Mouse (Mus musculus): Measurements from ENCODE around the gene Ccdc30. TPM values are rescaled to one million over a fixed set of nuclear protein-coding genes. Genes with fewer than 3 reads are reported as not detected.
A peak's percentile ranks its signal among the peaks of the same experiment; 100 is the strongest.
"Not testable (repeated sequence)": the region's sequence is repeated elsewhere in the genome, so short reads cannot be mapped to it uniquely, and the experiment has no call there.

Gene Ccdc30
- total RNA-seq, 2 experiments from 2014 or later, result 0.59 TPM; not detected in 1

DNA sequence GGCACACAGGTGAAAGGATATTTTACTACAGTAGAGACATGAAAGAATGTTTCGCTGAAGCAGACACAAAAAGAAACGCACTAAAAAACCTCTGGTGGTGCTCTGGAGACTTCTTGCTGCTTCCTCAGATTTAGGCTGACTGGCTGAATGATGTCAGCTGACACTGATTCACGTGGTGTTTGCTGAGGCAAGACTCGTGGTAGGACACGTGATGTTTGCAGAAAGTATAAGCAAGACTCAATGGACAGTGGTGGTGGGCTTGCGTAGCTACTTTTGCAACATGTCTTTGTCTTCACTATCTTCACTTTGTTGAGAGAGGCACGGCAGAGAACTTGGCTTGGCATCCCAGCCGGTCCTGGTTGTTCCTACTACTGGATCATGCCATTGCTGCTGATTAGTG is 112.0 kb downstream of the Ccdc30 start:
- no peak for DNase-seq

GRCm38 (mm10) chr4:119301777-119302176 is 113.5 kb downstream of the Ccdc30 start:
- no peak for DNase-seq

GRCm38 (mm10) chr4:119300761-119301160 is 114.6 kb downstream of the Ccdc30 start:
- DNase-seq, result no peak

DNA sequence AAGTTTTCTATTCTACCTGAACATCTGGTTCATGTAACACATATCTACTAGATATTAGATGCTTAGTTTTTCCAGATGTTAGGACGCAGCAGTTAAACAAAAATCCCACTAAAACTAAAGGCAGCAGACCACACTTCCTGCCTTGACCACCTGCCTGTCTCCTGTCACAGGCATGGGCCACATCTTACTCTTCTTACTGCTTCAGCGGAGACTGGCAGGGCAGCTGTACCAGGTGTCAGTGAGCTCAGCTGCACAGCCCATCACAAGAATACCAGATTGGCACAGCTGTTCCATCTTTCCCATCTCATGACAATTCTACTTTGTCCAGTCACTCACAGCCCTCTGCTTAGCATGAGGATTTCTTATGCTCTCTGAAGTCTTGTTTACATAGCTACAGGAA is 118.0 kb downstream of the Ccdc30 start:
- no peak for DNase-seq

DNA sequence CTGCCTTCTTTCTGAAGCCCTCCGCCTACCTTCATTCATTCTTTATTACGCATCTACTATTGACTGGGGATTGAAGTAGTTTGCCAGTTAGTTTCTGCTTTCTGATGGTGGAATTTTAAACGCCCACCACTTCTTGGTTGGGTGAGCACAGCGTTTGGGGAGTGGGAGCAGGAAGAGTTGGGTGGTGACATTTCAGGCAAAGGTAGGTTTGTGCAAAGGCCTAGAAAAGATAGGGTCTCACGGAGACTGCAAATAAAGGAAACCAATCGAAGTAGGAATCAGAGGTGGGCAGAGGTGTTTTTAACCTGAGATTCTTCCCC is 120.2 kb downstream of the Ccdc30 start:
- no peak for DNase-seq

DNA sequence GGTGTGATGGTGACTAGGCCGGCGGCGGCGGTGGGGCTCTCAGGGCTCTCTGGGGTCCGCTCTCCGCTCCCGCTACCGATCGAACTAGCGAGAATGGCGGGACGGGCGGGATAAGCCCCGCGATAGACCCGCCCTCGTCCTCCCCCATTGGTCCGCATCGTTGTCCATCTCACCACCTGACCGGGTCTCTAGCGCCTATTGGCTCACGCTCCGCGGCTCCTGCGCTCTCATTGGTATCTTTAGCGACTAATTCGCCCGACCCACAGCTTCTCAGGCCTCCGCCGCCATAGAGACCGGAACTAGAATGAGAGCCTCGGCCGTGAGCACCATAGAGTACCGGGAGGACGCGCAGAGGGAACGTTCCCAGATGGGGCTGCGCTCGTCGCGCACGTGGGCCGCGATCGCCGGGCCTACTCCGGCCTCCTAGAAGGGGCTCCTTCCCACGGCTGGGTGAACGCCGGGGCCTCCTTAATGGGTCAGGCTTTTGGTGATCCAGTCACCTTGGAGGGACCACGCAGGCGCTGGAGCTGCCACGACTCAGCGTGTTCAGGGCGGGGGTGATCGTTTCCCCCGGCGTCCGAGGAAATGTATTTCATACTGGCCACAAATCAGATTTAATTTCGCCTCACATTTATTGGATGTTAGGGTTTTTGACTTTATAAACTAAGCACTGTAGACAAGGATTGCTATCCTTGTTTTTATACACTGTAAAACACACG is 120.7 kb downstream of the Ccdc30 start, which contains the start of gene Ybx1:
Gene Ybx1 (minus strand): TSS at position 190 of the 719 bp plus-strand sequence.
- DNase-seq, result peak; percentile 100

DNA sequence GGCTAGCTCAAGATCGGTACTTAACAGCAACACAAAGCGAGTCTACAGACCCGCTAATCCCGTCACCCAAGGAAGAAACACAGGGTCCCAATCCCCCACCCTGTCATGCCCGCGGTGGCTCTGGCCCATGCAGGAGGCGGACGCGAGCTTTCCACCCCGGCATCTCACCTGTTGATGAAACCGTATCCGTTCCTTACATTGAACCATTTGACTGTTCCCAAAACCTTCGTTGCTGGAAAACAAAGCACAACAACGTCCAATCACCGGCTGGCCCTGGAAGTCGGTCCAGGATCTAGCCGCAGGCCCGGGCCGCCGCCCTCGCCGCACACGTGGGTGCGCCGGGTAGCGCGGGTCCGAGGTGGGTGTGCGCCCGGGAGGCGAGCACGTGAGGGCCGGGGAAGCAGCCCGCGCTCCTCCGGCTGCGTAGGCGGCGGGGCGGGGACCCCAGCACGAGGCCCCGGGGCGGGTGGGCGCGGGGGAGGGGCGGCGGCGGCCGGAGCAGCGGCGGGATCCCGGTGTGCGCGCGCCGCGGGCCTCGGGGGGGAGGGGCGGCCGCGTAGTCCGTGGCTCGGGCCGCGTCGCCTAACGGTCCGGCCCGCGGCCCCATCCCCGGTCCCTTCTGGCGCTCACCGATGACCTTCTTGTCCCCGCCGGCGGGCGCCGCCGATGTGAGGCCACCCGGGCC is 121.6 kb downstream of the Ccdc30 start:
- peak in 1 of 2 experiments; percentile 47 for DNase-seq

DNA sequence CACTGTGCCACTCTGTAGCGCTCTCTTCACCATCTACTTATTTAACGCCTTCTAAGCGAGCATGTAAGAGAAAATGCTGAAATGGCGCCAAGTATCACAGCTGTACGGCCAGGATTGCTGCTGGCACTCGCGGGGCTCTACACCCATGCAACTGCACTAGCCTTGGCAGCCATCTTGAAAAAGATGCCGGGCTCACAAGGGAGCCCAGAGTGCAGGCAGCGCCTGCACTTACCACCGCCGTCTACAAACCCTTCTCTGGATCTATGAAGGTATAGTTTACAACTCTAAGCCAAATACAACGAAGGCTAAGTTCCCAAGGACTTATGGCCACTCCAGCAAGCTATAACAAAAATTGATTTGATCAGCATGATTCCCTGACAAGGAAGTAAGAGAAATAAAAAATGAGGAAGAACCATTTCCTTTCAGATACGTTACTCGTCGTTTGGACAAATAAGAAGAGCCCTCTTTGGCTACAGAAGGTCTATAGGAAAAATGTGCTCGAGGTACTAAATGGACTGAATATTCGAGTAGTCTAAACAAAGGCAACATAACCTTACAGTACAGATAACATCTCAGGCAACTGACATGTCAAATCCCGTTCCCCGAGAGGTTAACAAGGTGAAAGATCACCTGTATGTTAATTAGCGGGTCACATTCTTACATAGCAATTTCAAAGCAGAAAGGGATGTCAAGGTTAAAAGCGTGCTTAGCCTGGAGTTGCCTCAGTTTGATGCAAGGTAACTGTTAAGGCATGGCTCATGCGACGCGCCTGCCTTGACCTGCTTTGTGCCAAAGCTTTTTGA is 122.3 kb downstream of the Ccdc30 start:
- peak; percentile 66 to 67 for DNase-seq

- DNase-seq, result no peak
Observed at GRCm38 (mm10) chr4:119291921-119292320, 123.4 kb downstream of the Ccdc30 start.

GRCm38 (mm10) chr4:119285336-119285735 is 130.0 kb downstream of the Ccdc30 start:
- DNase-seq, result no peak

- no peak for DNase-seq
Observed at GRCm38 (mm10) chr4:119284861-119285260, 130.5 kb downstream of the Ccdc30 start.

DNA sequence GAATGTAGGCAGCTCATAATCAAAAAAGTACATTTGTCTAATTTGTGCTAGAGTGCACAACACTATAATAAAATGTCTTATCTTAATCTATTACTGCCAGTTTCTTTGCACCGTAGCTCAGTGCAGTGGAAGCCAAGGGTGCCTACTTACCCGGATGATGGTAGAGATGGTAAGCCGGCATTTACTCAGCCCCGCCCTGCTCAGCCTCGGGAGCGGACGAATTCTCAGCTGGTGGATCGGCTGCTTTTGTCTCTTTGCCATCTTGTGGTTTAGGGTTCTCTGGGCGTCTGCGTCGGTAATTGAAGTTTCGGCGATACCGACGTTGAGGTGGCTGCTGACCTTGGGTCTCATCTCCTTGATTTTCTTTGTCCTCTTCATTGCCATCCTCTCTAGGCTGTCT is 136.5 kb downstream of the Ccdc30 start:
- not testable (repeated sequence) for DNase-seq

DNA sequence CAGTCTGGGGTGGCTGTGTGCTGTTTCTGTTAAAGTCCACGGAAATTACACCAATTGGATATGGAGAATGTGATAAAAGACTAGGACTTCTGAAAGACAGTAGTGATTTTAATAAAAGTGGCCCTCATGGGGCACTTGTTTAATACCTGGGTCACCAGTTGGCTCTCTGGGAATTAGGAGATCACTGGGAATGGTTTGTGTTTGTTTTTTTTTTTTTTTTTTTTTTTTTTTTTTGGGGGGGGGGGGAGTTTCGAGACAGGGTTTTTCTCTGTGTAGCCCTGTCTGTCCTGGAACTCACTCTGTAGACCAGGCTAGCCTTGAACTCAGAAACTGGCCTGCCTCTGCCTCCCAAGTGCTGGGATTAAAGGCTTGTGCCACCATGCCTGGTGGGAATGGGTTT is 139.6 kb downstream of the Ccdc30 start:
- DNase-seq, result no peak

- peak; percentile 46 to 81 for DNase-seq
Observed at GRCm38 (mm10) chr4:119275226-119275625, 140.1 kb downstream of the Ccdc30 start.

GRCm38 (mm10) chr4:119274627-119275026 is 140.7 kb downstream of the Ccdc30 start:
- DNase-seq, result peak; percentile 74 to 88

Other genes starting within 250 kb of the Ccdc30 start
- 10 to 100 TPM; 20.0 to 23.4 TPM for gene Zfp691, start 241.3 kb downstream of the Ccdc30 start, total RNA-seq (2021)
- not detected for gene Ermap, start 225.5 kb downstream of the Ccdc30 start, total RNA-seq (2021)
- gene Svbp, start 220.2 kb downstream of the Ccdc30 start, total RNA-seq (2021), result 10 to 100 TPM; 15.4 to 19.6 TPM
- not detected for gene Tmem269, start 197.3 kb downstream of the Ccdc30 start, total RNA-seq (2021)
- 10 to 100 TPM; 24.8 to 26.5 TPM for gene AU022252, start 182.8 kb downstream of the Ccdc30 start, total RNA-seq (2021)
- 1 to 10 TPM; 9.4 to 9.9 TPM for gene P3h1, start 182.6 kb downstream of the Ccdc30 start, total RNA-seq (2021)
- not detected for gene Cldn19, start 160.1 kb downstream of the Ccdc30 start, total RNA-seq (2021)
- gene Ybx1, start 120.9 kb downstream of the Ccdc30 start, total RNA-seq (2021), result 100 to 1,000 TPM; 684 to 750 TPM
- gene Ppih, start 95.0 kb downstream of the Ccdc30 start, total RNA-seq (2021), result 10 to 100 TPM; 10.9 to 12.4 TPM
- 10 to 100 TPM; 11.4 to 12.6 TPM for gene Ppcs, start 6.9 kb upstream of the Ccdc30 start, total RNA-seq (2021)
- gene Zmynd12, start 7.3 kb upstream of the Ccdc30 start, total RNA-seq (2021), result not detected
- 1 to 10 TPM in 1 of 2 experiments, under 1 TPM in 1; 0.57 to 1.3 TPM for gene Rimkla, start 77.1 kb upstream of the Ccdc30 start, total RNA-seq (2021)
- gene Foxj3, start 121.5 kb upstream of the Ccdc30 start, total RNA-seq (2021), result 10 to 100 TPM; 29.2 to 30.1 TPM
- gene Frg2f1, start 124.0 kb upstream of the Ccdc30 start, total RNA-seq (2021), result 1 to 10 TPM; 6.5 to 7.8 TPM
- gene Guca2a, start 222.2 kb upstream of the Ccdc30 start, total RNA-seq (2021), result not detected
- under 1 TPM; 0.51 to 0.65 TPM for gene Guca2b, start 243.4 kb upstream of the Ccdc30 start, total RNA-seq (2021)

All from heart, adult 18-20 months (tissue).